Mouse (Mus musculus) Patski (cell line): ENCODE measurements around the gene Tns2. TPM values are rescaled to one million over a fixed set of nuclear protein-coding genes. Genes with fewer than 3 reads are reported as not detected.

ENCODE experiments used
- ATAC-seq: fragments of 100-300 bp; one replicate; pipeline ENCODE4 v1.8.0; 2021
- CTCF ChIA-PET: fragments of 350-600 bp; sonication (Branson Sonifier 250); formaldehyde crosslinking; loops from one replicate; lab custom pipeline; 2022; ENCODE audit warnings: inconsistent platforms; lab: Charles Lee
- POLR2A ChIA-PET: fragments of 350-600 bp; sonication (Branson Sonifier 250); formaldehyde crosslinking; loops from one replicate; lab custom pipeline; 2022; ENCODE audit warnings: antibody characterized with exemption, inconsistent platforms; lab: Charles Lee
- DNase-seq: peaks from one replicate; pipeline ENCODE4 v3.0.0-alpha.2; 2011; ENCODE audit warnings: low read depth, low spot score
- H3K27me3 ChIP-seq: fragments of 371-371 bp; one replicate; pipeline ENCODE4 v1.5.1; 2021
- CTCF ChIP-seq: fragments of 100-300 bp; IDR thresholded peaks from one replicate; pipeline ENCODE4 v1.5.1; 2021
- in situ Hi-C: fragments of 300-500 bp; cut with MboI; formaldehyde crosslinking; loops from 3 replicates; pipeline ENCODE4 v1.11.1; 2018; ENCODE audit warnings: low pct_unique_long_range_greater_than_20kb, mixed read lengths
- polyA plus RNA-seq: library from polyadenylated mRNA; unstranded; gene quantifications from one replicate; pipeline ENCODE4 v1.2.3, GENCODE M21; 2021

Tns2 gene
- polyA plus RNA-seq, 1 experiment from 2014 or later: 53.6 TPM

- ATAC-seq: no peak
- DNase-seq: no peak
- H3K27me3 ChIP-seq: no peaks in the 10 kb centered on the region
- TF ChIP-seq CTCF: no peak
- POLR2A ChIA-PET: interaction anchor here (0.8 to 1.0 kb wide), 2 partner anchors 21 to 25 kb away, joined by 3 read pairs; no protein-coding TSS in a partner anchor
- in situ Hi-C loops: no loop called here
- CTCF ChIA-PET: interaction anchor here (0.7 to 2.0 kb wide), 12 partner anchors 9 to 117 kb away, joined by 3 to 11 read pairs (median 4); no protein-coding TSS in a partner anchor
These were observed 921 bp downstream of the Tns2 start for GRCm38 (mm10) chr15:102100996-102101671.

DNA sequence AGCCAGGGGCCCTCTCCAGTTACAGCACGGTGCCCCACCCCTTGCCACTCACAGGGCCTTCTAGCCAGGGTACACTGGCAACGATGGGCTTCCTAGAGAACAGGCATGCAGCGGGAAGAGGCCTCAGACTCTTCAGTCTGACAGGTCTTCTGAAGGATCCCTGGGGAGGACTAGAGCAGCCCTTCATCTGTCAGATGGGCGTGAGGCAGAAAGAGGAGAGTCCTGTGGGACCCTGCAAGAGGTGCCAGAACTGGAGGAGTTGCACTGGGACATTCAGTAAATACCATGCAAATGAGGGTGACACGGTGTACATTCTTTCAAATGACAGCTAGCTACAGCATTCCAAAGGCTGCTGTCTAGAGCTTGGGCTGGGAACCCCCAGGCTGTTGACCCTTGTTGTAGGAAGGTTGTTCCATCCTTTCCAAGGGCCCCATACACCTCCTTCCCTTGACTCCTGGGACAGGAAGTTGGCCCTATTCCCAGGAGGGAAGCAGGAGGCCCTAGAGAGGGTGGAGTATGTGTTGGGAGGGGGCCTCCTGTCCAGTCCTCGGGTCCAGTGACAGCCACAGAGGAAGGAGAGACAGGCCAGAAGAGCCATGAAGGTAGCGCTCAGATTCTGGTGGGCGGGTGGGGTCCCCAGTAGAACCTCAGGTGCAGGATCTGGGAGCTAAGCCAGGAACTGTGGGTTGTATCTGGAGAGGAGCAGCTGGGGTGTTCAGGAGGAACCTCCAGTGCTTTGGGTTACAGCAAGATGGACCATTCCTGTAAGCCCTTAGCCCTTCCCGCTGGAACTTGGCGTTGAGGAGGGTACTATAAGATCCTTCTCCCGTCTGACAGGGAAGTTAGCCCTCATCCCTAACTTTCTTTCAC lies 1.7 kb downstream of the Tns2 start:
- DNase-seq (no peak), ATAC-seq (no peak)
- ChIA-PET POLR2A (no interaction called here), CTCF (interaction anchor here (0.9 to 2.5 kb wide), 4 partner anchors 10 to 45 kb away, joined by 3 to 11 read pairs (median 8); no protein-coding TSS in a partner anchor)
- H3K27me3 ChIP-seq: no peaks in the 10 kb centered on the region
- no peak for TF ChIP-seq CTCF
- in situ Hi-C loops: no loop called here

DNA sequence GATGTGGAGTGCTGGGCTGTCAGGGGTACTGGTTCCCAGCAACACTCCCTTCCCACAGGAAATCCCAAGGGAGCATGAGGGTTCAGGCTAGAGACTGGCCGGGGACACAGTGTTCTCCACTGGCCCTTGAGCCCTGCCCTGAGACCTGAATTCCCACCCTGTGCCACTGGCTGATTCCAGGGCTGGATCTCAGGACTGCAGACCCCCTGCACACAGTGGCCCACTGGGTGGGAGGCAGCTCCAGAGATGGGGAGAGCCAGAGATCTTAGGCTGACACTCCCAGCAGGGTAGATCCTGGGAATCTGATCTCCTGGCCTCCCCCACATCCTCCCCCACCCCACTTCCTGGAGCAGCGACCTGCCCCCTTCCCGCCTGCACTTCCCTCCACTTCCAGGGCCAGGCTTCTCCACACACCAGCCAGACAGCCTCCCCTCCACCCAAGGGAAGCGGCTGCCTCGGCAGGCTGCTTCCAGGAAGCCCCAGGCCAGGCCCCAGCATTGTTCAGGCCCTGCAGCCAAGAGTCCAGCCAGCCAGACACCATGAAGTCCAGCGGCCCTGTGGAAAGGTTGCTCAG lies 2.4 kb downstream of the Tns2 start:
- ATAC-seq (no peak), DNase-seq (no peak)
- H3K27me3 ChIP-seq: no peaks in the 10 kb centered on the region
- in situ Hi-C loops: no loop called here
- POLR2A ChIA-PET: no interaction called here
- CTCF ChIA-PET: interaction anchor here (1.7 to 2.5 kb wide), 2 partner anchors 11 to 44 kb away, joined by 4 to 7 read pairs; no protein-coding TSS in a partner anchor
- TF ChIP-seq CTCF: no peak

- CTCF ChIA-PET: interaction anchor here (1.7 to 2.5 kb wide), 2 partner anchors 11 to 43 kb away, joined by 4 to 7 read pairs; no protein-coding TSS in a partner anchor
- TF ChIP-seq CTCF: no peak
- no peak for ATAC-seq
- POLR2A ChIA-PET: interaction anchor here (0.7 to 0.9 kb wide), 2 partner anchors 13 to 26 kb away, joined by 3 to 5 read pairs; no protein-coding TSS in a partner anchor
- no peaks in the 10 kb centered on the region for H3K27me3 ChIP-seq
- in situ Hi-C loops: no loop called here
- DNase-seq: no peak
These were observed 3.2 kb downstream of the Tns2 start for GRCm38 (mm10) chr15:102103371-102103946.

DNA sequence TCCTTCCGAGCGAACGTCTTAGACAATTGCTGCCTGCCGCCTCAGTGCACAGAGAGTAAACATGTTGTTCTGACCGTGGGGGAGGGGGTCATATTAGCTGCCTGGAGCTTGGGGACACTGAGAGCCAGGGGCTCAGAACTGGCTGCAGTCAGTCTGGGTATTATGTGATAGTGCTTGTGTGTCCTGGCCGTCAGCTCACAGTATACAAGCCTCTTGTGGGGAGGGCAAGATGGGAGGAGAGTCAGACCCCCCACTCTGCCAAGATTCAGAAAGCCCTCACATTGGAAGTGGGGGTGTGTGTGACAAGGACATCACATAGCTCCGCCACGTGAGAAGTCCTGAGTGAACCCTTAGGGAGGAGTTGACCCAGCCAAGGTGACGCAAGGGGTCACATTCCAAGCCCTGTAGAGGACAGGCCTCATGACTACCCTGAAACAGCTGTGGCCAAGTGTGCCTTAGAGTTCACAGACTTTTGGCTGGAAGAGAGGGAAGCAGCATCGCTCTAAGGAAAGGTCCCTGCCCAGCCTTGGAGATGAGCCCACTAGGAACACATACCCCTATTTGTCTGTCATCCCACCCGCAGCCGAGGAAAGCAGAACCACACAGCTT lies 3.8 kb downstream of the Tns2 start:
- DNase-seq (no peak), ATAC-seq (no peak)
- POLR2A ChIA-PET: interaction anchor here (0.7 to 0.9 kb wide), 2 partner anchors 12 to 27 kb away, joined by 3 to 5 read pairs; no protein-coding TSS in a partner anchor
- CTCF ChIA-PET: interaction anchor here (1.7 to 2.5 kb wide), 2 partner anchors 12 to 42 kb away, joined by 4 to 7 read pairs; no protein-coding TSS in a partner anchor
- TF ChIP-seq CTCF: no peak
- H3K27me3 ChIP-seq: no peaks in the 10 kb centered on the region
- in situ Hi-C loops: no loop called here

- ChIA-PET POLR2A (interaction anchor here (1.0 kb wide), 1 partner anchor 21 kb away, joined by 3 read pairs; no protein-coding TSS in a partner anchor), CTCF (no interaction called here)
- DNase-seq (no peak), ATAC-seq (no peak)
- in situ Hi-C loops: no loop called here
- H3K27me3 ChIP-seq: no peaks in the 10 kb centered on the region
- no peak for TF ChIP-seq CTCF
These were observed 5.1 kb downstream of the Tns2 start for GRCm38 (mm10) chr15:102105360-102105759.

DNA sequence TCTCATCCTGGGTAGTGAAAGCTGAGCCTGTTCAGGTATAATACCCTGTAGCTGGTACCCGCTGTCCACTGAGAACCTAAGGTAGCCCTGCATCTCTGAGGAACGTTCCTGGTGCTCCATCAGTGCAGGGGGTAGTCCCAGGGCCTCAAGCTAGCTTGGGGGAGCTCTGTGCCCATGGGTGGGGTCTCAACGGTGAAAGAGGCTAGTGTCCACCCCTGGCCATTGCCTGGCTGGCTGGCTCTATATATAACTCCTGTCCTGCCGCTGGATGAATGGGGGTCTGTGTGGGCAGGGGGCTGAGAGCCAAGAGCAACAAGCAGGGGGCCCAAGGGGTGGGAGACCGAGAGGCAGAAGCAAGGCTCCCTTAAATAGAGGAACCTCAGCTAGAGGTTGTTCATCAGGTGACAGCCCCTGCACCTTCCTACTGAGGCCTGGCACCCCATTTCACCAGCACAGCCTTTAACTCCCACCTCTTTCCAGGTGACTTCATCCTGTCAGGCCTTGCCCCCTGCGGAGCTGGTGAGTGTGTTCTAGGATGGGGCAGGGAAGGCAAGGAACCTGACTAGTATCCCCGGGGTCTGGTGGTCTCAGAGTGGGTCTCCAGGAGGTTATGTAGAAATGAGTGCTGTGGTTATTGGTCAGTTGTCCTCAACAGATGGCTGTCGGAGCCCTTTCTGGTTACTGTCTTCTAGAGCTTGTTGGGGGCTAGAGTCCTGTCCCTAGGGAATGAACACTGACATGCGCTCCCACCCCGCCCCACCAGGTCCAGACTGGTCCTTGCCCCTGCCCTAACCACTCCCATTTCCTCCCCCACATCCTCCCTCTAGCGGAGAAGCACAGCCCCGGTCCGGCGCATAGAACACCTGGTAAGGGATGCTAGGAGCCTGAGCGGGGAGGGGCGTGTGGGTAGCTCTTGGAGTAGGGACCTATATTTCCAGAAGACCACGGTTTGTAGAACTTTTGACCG lies 5.8 kb downstream of the Tns2 start:
- POLR2A ChIA-PET: interaction anchor here (0.6 to 1.3 kb wide), 3 partner anchors 10 to 98 kb away, joined by 3 to 6 read pairs (median 3); no protein-coding TSS in a partner anchor
- DNase-seq (no peak), ATAC-seq (no peak)
- in situ Hi-C loops: no loop called here
- no peak for TF ChIP-seq CTCF
- H3K27me3 ChIP-seq: no peaks in the 10 kb centered on the region
- CTCF ChIA-PET: interaction anchor here (2.1 kb wide), 1 partner anchor 118 kb away, joined by 9 read pairs; no protein-coding TSS in a partner anchor

GRCm38 (mm10) chr15:102106754-102107456 lies 6.7 kb downstream of the Tns2 start:
- no peak for TF ChIP-seq CTCF
- ChIA-PET CTCF (interaction anchor here (0.7 to 2.1 kb wide), 9 partner anchors 8 to 118 kb away, joined by 3 to 12 read pairs (median 5); partner anchors contain the start of genes Soat2 and Tns2), POLR2A (interaction anchor here (0.6 to 1.3 kb wide), 2 partner anchors 10 to 99 kb away, joined by 3 to 6 read pairs; no protein-coding TSS in a partner anchor)
- ATAC-seq: no peak
- in situ Hi-C loops: no loop called here
- no peaks in the 10 kb centered on the region for H3K27me3 ChIP-seq
- DNase-seq: no peak
